Mouse (Mus musculus) stomach, postnatal 0 days (tissue): ENCODE data around the gene Atoh8.

Source experiments
- CTCF ChIP-seq: IDR thresholded peaks from 2 replicates; pipeline ENCODE4 v1.5.1; 2016; ENCODE audit warnings: antibody characterized with exemption, low read depth, mild to moderate bottlenecking, moderate library complexity
- EP300 ChIP-seq: optimal IDR thresholded peaks from 2 replicates; pipeline ENCODE3; 2016; ENCODE audit warnings: antibody characterized with exemption

DNA sequence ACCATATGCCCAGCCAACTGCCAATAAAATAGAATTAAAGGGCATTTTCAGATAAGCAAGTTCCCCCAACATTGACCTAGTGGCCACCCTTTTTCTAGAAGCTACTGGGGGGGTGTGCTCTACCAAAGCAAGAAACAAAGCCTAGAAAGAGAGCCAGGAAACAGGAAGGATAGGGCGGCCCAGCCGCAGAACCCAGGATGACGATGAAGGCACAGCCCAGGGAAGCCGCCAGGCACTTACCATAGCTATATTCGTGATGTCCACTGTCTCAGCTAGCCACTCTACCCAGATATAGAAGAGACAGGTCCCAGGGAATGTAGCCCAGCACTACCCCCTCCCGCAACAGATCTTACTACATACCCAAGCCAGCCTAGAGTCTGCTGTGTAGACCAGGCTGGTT is 30.3 kb upstream of the Atoh8 start:
- no peak for TF ChIP-seq CTCF
- TF ChIP-seq EP300 = no peak
